Comparison of ENCODE assay signal across 8 mouse cellular contexts in genomic region chr6:38695380-38696054, GRCm38 (mm10). TPM values are rescaled to one million over a fixed set of nuclear protein-coding genes. Genes with fewer than 3 reads are reported as not detected.
DNase-seq lines count a peak whose midpoint lies in the region; ATAC-seq lines count a peak whose summit lies in the region.

No protein-coding gene starts in this region.

- peak; percentile 32 for DNase-seq in T-cell, adult 2 months (ENCODE audit: low spot score)
- peak; percentile 82 to 92 for DNase-seq in cerebellum, postnatal 25 days
- peak; percentile 84 to 88 for DNase-seq in frontal cortex, postnatal 36 days (ENCODE audit: low spot score in 2 of 2)
- peak; percentile 82 for DNase-seq in hindlimb bud, embryonic 11.5 days (ENCODE audit: extremely low spot score, low read depth, low spot score)
- DNase-seq in left cerebral cortex, adult 18-20 months (ENCODE audit: low spot score in 2 of 2): peak; percentile 86 to 93
- DNase-seq in right cerebral cortex, postnatal 25 days: peak; percentile 83
- peak; percentile 67 to 72 for DNase-seq in urinary bladder, postnatal 36 days (ENCODE audit: low spot score in 2 of 2)

- peak; percentile 93 for ATAC-seq in megakaryocyte progenitor cell, adult 5-6 weeks (replicated peaks; ENCODE audit: poor library complexity)

RNA-seq across cellular contexts. Expression of gene Clec2l, which starts 32.6 kb away (rescaled TPM):
- total RNA-seq in left cerebral cortex, adult 18-20 months (2021): 10 to 100 TPM; 59.8 to 63.5 TPM
- total RNA-seq in megakaryocyte progenitor cell, adult 5-6 weeks (2015): not detected in 2 replicates
- not detected in 2 replicates for total RNA-seq in megakaryocyte progenitor cell, adult 5-6 weeks (2017)

RNA-seq across cellular contexts. Expression of gene Klrg2, which starts 58.5 kb away (rescaled TPM):
- 1 to 10 TPM in 1 of 2 experiments, under 1 TPM in 1; 0.30 to 1.0 TPM for total RNA-seq in left cerebral cortex, adult 18-20 months (2021)
- total RNA-seq in megakaryocyte progenitor cell, adult 5-6 weeks (2015): 0.05 and 0.22 TPM in 2 replicates
- total RNA-seq in megakaryocyte progenitor cell, adult 5-6 weeks (2017): not detected in 2 replicates

Comparison
In these comparisons a context has a peak if more than half of its experiments do, and no peak if none do; other contexts are left out.
1. Peak in every context shown above with its lines: DNase-seq and ATAC-seq.
2. DNase-seq: peak in every context shown above with its lines; median percentile 90 in left cerebral cortex, adult 18-20 months; 87 in cerebellum, postnatal 25 days; 86 in frontal cortex, postnatal 36 days; 83 in right cerebral cortex, postnatal 25 days; 82 in hindlimb bud, embryonic 11.5 days; 70 in urinary bladder, postnatal 36 days; 32 in T-cell, adult 2 months.
3. RNA of gene Clec2l, which starts 32.6 kb away (total RNA-seq): 59.8 to 63.5 TPM in left cerebral cortex, adult 18-20 months; not detected in megakaryocyte progenitor cell, adult 5-6 weeks; every median in the first group is over 10 times any median in the second.